Mouse (Mus musculus): ENCODE results near the gene Astn2. TPM values are rescaled to one million over a fixed set of nuclear protein-coding genes. Genes with fewer than 3 reads are reported as not detected.

The Astn2 gene
- total RNA-seq, 2 experiments from 2014 or later: 0.72 to 0.81 TPM

DNA sequence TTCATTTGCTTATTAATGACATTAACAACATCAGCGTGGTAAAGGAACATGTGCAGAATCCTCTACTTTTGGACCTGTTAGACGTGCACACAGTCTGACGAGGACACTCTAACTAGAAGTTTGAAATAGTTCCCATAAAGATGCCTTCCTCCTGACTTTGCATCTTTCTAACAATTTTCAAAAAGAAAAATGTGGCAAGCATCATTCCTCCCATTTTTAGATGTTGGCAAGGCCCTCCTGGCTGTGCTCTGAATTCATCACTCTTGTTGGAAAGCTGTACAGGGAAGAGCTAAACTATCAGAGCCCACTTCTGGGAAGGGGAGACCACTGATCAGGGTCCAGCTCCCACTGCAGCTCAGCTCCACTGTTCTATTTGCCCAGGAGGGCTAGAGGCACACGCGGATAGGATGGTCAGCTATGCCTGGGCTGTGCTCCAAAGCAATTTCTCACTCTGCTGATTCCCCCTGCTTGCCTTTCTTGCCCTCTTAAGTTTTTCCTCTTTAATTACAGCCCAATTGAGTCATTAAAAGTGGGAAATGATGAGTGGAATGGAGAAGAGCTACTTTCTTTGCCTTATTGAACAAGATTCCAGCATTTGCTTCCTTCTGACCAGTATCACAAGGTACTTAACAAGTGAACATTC lies 630.9 kb downstream of the Astn2 start:
- no peak for DNase-seq
- intact Hi-C loops (cut with DNase I): no loop called here

DNA sequence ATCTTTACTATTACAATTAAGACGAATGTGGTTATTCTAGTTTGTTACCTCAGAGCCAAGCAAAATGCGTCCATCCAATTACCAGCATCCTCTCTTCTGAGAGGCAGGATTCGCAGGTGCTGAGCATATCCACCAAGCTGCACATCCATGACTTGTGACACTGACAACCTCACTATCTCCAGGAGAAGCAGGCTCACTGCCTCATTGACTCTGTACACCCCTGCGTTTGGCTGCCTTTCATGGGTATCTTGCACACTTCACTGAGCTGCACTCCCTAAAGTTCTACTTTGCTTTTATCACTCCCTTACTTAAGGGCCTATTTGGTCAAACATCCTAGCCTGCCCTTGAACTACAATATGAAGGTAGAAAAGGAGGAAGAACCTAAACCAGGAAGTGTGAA lies 633.5 kb downstream of the Astn2 start:
- intact Hi-C loops (cut with DNase I): no loop called here

DNA sequence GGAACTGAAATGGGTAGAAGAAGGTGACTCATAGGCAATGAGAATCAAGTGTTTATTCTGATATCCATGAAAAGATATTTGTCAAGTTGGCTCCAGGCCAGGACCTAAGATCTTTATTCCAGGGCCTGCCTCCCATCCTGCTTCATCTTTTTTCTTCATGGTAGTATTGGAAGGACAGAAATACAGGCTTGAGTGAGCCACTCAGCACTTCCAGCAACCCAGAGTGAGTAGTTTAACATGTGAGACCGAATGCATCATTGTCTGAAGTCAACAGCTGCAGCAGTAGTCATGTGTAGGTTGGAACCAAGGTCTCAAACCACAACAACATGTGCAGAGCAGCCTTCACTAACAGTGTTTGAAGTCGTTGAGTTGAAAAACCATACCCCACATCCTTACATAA lies 636.5 kb downstream of the Astn2 start:
- intact Hi-C loops (cut with DNase I): no loop called here
- no peak for DNase-seq

More for the DNA sequence above, 633.5 kb downstream of the Astn2 start:
- no peak for DNase-seq

DNA sequence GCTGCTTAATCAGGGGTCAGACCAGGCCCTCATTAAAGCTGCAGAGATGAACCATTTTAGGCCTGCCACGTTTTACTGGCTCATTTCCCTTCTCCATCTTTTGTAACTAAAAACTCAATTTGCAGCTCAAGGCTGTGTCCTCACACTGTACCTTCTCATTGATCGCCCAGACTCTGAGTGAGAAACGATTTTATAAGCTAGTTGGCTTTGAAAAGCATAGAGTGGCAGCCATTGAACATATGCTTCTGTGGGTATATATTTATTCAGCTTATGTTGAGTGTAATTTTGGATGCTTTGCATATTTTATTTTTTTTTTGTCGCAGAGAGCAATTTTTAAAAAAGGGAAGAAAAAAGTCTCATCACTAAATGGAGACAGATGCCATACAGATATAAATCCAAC lies 637.0 kb downstream of the Astn2 start:
- no peak for DNase-seq
- intact Hi-C loops (cut with DNase I): no loop called here

DNA sequence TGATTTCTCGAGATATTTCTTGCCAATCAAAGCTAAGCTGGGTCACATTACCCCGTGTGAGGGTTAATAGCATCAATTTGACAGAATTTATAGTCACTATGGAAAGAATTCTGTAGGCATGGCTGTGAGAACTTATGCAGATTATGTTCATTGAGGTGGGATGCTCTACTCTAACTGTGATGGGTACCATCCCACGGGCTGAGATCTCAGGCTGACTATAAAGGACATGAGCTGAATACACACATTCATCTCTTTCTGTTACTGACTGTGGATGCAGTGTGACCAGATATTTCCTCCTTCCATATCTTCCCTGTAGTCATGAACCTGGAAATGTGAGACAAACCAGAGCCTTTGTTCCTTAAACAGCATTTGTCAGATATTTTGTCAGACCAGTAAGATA lies 639.1 kb downstream of the Astn2 start:
- intact Hi-C loops (cut with DNase I): no loop called here

DNA sequence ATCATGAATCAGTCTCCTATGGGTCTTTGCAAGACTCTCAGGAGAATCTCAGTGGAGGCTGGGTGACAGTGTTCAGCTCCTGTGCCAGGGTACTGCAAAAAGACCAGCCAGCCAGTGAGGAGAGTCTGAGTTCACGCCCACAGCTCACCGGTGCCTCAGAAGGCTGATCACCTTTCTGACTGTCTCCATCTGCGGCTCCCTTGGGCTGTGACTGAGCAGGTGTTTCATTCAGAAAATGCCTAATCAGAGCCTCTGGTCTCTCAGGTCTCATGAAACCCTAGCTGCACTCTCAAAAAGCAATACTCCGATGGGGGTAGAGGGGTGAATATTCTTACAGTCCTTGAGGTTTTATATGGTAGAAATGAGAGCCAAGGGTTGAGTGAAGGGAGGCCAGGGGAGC lies 640.1 kb downstream of the Astn2 start:
- no peak for DNase-seq
- intact Hi-C loops (cut with DNase I): no loop called here

More for the DNA sequence above, 639.1 kb downstream of the Astn2 start:
- DNase-seq: no peak

DNA sequence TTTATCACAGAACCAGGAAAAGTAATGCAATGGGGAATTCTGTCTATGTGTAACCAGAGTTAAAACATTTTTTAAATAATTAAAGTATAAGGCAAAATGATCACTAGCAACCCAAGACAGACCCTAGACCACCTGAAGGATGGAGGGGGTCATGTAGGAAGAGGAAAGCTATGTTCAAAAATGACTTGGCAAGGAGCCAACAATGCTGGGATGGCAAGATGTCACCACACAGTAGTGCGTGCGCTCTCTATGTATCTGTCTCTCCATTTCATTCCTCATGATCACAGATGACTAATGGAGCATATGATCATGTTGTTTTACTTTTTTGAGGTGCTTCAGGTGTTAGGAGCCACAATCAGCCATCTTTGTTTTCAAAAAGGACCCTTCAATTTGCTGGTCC lies 640.6 kb downstream of the Astn2 start:
- DNase-seq: no peak
- intact Hi-C loops (cut with DNase I): no loop called here

DNA sequence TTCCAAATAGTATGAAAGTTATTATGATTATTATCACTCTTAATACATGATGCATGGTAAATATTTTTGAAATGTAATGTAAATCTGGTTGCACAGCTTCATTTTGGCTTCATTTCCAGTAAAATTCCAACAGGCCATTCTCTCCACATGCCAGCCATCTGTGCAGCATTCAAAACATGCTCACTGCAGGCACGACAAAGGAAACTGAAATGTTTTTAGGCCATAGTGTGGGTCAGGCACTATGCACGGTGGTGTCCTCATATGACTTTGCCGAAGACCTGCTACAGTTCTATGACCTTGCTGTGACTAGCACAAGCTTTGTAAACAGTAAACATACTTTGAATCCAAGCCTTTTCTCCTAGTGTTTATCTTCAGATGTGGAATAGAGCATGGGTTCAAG lies 642.3 kb downstream of the Astn2 start:
- intact Hi-C loops (cut with DNase I): no loop called here
- DNase-seq: no peak

DNA sequence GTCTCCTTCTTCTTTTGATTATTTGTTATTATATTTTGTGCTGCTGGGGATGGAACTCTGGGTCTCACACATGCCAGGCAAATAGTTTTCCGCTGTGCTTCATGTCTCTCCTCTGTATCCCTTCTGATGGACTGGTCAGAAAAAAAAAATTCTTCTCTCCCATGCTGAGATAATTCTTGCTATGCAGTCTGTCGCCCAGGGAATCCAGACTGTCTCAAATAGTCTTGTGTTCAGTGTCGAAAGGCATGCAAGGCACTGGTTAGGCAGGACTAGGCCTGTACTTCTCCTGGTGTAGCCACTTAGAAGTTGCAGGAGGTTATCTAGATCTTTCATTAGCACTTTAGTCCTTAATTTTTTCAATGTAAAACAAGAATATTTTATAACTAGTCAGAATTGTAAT lies 642.8 kb downstream of the Astn2 start:
- intact Hi-C loops (cut with DNase I): no loop called here
- no peak for DNase-seq

DNA sequence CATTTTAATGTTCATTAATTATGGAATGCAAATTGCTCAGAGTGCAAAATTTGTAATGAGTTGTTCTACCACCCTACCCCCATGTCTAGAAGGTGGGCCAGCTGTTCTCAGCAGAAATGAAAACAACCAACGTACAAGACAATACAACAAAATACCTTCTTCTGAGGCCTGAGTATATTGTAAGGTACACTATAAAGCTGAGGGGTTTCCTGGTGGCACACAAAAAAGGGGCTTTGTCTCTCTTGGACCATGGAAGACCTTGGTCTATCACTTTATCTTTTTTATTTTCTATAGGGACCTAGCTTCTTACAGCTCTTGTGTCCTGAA lies 645.6 kb downstream of the Astn2 start:
- intact Hi-C loops (cut with DNase I): no loop called here

DNA sequence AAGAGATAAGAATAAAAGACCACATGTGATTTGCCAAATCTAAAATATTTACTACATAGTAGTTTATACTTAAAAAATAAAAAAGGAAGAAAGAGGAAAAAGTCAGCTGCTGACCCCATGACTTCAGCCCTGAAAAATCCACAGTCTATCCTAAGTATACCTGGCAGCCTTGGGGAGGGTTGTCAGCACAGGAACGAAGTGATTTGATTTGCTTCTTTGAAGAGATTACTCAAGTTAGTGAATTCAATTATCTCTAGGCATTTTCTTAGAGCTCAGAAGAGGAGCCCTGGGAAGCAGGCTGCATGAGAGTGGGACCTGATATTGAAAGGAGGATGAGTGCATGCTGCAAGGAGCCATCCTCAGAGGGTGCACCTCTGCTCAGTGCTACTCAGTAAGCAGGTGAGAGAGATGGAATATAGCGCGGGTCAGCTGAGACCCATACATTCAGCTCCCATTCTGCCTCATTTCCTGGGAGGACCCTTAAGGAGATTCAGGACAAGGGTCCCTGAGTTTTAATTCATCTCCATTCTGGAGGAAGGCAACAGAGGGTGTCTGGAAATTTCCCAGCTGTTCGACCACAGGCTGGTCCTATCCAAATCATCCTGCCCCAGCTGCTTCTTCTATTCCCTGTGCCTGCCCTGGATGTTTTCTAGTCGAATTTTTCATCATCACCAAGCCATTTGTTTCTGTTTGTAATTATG lies 646.1 kb downstream of the Astn2 start:
- intact Hi-C loops (cut with DNase I): no loop called here
- no peak for DNase-seq

More for the DNA sequence above, 645.6 kb downstream of the Astn2 start:
- DNase-seq: no peak

DNA sequence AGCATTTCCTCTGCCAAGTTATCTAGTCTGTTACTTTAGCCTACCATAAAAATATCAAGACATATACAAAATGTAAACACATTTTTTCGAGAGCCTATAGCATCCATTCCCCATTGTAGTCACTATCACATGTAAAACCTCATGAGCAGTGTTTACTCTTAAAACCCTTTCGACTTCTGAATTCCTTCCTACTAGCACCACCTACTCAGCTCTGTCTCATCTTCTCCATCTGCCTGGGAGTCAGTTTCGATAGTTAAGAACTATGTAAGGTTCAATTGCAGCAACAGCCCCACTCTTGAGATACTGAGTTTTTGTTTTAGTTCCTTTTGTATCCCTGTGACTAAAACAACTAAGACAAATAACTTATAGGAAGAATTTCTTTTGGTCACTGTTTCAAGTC lies 651.5 kb downstream of the Astn2 start:
- DNase-seq: no peak
- intact Hi-C loops (cut with DNase I): no loop called here

DNA sequence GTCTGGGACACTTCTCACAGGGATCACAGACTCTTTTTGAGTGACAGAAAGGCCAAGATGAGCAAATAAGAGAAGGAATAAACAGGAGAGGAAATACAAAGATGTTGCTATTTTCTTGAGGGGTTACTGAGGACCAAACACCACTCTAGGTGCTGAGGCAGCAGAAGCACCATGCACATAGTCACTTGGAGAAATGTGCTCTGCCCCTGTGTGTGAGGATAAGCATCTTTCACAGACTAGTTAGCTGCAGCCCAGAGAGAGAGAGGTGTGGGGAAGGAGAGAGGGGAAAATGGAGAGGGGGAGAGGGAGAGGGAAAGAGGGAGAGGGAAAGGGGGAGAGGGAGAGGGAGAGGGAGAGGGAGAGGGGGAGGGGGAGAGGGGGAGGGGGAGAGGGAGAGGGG lies 659.6 kb downstream of the Astn2 start:
- intact Hi-C loops (cut with DNase I): no loop called here
- no peak for DNase-seq

DNA sequence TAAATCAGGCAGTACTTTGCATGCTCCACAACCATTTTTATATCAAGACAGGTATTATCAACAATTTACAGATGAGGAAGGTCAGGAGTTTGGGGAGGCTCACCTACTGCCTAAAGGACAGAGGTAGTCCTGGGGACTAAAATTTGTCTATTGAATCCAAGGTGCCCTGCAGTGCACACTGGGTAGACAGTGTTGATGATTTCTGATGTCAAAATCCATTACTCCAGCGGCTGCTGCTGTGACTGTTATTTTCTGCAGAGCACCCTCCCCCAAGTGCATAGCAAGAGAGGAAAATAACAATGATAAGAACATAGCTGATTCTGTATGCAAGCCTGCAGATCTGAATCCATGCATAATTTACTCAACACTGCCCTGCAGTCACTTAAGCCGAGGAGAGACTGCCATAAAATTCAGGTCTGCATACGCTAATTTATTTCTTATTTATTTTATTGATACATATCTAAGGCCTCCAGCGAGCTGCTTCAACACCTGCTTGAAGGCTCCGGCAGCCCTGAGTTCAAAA lies 660.3 kb downstream of the Astn2 start:
- intact Hi-C loops (cut with DNase I): no loop called here
- no peak for DNase-seq

DNA sequence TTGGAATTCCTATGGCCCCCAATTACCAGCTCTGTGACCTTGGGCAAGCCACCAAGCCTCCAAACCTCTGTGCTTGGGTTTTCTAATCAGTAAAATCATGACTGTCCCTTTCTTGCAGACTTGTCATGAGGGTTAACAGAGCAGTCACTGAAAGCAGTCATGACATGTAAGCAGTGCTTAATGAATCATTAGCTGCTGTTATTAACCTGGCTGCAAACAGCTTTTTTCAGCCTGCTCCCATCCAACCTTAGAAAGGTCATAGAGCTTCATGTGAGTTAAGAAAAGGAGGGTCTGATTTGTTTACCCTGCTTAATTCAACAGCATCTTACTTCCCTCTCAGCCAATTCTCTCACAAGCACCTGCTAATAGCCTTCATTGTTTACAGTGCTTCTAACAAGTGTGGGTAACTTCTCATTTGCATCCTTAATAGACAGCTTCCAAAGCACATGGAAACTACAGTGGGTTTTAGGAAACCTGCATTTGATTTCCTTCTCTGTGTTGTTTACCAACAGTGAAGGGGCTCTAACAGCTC lies 661.2 kb downstream of the Astn2 start:
- DNase-seq: no peak
- intact Hi-C loops (cut with DNase I): no loop called here

DNA sequence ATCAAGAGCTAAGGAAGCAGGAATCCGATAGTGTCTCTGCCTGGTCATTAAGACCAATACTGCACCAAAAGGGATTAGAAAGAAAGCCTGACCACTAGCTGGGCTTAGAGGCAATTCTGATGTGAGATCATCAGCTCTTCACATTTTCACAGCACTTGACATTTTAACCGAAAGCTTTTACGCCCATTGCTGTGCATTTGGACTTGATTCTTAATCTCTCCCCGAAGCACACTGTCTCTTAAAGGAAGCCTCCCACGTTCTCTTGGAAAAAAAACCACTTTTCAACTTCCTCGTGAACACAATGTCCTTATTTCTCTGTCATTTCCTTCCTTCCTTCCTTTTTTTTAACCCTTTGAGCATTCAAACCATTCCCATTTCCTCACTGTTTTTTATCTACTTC lies 680.0 kb downstream of the Astn2 start:
- intact Hi-C loops (cut with DNase I): no loop called here
- no peak for DNase-seq

DNA sequence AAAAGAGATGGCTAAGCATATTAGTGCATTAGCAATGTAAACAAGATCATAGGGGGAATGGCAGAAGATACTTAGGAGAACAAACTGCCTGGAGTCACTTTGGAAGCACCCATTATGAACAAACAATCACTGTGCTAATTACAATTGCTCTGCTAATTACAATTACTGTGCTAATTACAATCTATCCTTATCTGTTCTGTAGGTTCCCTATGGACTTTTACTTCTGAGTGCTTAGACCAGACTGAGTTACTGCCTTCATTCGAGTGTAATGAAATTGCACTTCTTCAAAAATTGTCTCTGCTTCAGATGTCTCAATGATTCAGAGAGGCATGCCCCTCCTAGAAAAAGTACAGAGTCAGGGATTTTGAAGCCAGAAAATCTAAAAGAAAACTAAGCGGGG lies 684.8 kb downstream of the Astn2 start:
- intact Hi-C loops (cut with DNase I): no loop called here
- DNase-seq: no peak

DNA sequence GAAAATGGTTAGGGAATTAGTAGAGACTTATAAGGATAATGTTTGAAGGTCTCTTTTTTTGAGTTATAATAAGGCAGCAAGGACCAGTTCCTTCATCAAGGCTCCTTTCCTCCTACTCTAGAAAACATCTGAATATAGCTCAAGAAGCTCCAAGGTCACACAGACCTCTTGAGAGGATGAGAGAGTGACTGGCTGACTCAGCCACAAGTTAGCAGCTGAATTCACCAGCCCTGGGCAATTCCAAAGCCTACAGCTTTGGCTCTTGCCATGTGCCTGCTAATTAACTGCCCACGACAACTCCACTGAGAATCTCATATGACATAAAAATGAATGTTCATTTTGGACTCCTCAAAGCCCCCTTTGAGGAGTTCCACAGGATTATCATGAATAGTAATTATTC lies 686.5 kb downstream of the Astn2 start:
- intact Hi-C loops (cut with DNase I): no loop called here

DNA sequence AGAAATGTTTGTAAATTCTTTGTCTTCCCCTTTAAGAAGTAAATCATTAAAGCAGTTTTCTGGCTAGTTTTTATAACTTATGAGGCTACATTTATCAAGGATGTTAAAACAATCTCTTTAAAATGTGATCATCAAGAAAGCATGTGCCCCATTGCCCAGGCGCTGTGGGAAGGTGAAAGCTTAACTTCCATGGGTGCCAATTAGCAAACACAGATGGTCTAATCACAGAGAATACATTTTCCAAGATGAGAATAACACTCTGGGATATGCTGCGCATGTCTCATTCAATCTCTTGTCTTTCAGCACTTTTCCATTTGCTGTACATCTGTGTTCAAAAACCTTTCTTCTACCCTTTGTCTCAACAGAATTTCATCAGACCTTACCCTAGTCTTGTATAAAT lies 688.3 kb downstream of the Astn2 start:
- intact Hi-C loops (cut with DNase I): no loop called here
- no peak for DNase-seq

More for the DNA sequence above, 686.5 kb downstream of the Astn2 start:
- no peak for DNase-seq

DNA sequence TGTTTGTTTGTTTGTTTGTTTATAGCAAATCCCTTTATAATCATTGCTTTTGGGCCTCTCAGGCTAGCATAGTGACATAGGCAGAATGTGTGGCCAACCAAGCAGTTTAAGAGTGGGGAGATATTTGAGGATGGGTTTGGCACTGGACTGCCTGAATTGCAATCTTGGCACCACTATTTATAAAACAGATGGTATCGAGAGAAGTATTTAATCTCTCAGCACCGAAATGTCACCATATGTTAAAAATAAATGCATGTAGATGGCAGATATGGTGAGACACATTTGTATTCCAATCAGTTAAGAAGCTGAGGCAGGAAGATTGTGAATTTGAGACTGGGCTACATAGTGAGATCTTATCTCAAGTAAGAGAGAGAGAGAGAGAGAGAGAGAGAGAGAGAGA lies 692.7 kb downstream of the Astn2 start:
- no peak for DNase-seq
- intact Hi-C loops (cut with DNase I): no loop called here

DNA sequence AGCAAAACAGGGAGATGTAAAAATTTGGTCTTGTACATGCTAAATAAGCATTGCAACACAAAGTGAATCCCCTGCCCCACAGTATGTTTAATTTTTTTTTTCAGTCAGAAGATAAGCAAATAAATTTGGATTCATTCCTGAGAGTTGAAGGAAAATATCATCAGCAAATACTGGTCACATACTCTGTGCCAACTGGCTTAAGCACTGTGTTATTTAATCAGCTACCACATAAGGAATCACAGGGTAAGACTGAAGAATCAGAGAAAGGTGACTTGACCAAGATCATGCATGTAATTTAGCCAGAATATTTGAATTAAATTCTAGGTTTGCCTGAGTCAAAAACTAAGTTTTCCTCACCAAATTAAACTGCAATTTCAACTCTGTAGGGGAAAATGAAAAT lies 693.8 kb downstream of the Astn2 start:
- intact Hi-C loops (cut with DNase I): no loop called here
- DNase-seq: no peak

DNA sequence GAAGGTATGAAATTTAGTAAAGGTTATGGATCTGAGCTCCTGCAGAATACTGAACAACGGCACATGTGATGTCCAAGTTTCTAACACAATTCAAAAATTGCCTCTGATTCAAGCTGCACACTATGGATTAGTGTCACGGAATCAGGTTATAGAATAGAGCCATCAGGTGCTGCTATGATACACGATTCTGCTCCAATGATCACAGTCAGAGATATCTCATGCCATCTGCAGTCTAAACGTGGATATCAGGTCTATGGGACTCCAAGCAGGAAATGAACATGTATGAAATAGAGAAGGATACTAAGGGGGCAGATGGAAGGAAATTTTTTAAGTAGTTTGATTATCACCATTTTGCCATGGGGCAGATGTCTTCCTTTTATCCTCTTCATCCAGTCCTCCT lies 702.6 kb downstream of the Astn2 start:
- no peak for DNase-seq
- intact Hi-C loops (cut with DNase I): no loop called here
